Mouse (Mus musculus) CH12.LX (cell line): ENCODE results near the gene Cdk17.

ENCODE experiments used
- CTCF ChIP-seq, 2 experiments: IDR thresholded peaks in 1 of 2; conservative IDR thresholded peaks in 1 of 2; 2 replicates each; pipeline ENCODE4 v1.5.1; 2011 to 2012; ENCODE audit warnings: low read depth in 2 of 2, low read length in 2 of 2, improper control_type of control experiment in 1 of 2, inconsistent platforms in 1 of 2, mild to moderate bottlenecking in 1 of 2, moderate library complexity in 1 of 2
- E2F4 ChIP-seq: IDR thresholded peaks from 2 replicates; pipeline ENCODE4 v1.6.1; 2011; ENCODE audit warnings: low read depth, low read length, improper control_type of control experiment; ENCODE audit not compliant: insufficient replicate concordance
- ELF1 ChIP-seq: IDR thresholded peaks from 2 replicates; pipeline ENCODE4 v1.6.1; 2014; ENCODE audit warnings: low read depth, mild to moderate bottlenecking, inconsistent platforms, low read length, improper control_type of control experiment
- ETS1 ChIP-seq: conservative IDR thresholded peaks from 2 replicates; pipeline ENCODE4 v1.6.1; 2012; ENCODE audit warnings: low read depth, mild to moderate bottlenecking, inconsistent platforms, low read length, improper control_type of control experiment, moderate library complexity
- HCFC1 ChIP-seq: IDR thresholded peaks from 2 replicates; pipeline ENCODE4 v1.6.1; 2012; ENCODE audit warnings: low read depth, mild to moderate bottlenecking, inconsistent platforms, low read length, improper control_type of control experiment
- MYC ChIP-seq: IDR thresholded peaks from 2 replicates; pipeline ENCODE4 v1.6.1; 2011; ENCODE audit warnings: low read depth, mild to moderate bottlenecking, improper control_type of control experiment, low read length
- POLR2A ChIP-seq: IDR thresholded peaks from 2 replicates; pipeline ENCODE4 v1.6.1; 2011; ENCODE audit warnings: low read depth, mild to moderate bottlenecking, improper control_type of control experiment, low read length
- RAD21 ChIP-seq: IDR thresholded peaks from 2 replicates; pipeline ENCODE4 v1.6.1; 2011; ENCODE audit warnings: low read depth, mild to moderate bottlenecking, low read length, improper control_type of control experiment, moderate library complexity
- TBP ChIP-seq: conservative IDR thresholded peaks from 2 replicates; pipeline ENCODE4 v1.6.1; 2011; ENCODE audit warnings: low read depth, low read length, improper control_type of control experiment
- TCF12 ChIP-seq: IDR thresholded peaks from 2 replicates; pipeline ENCODE4 v1.6.1; 2014; ENCODE audit warnings: low read depth, mild to moderate bottlenecking, inconsistent platforms, low read length, improper control_type of control experiment
- UBTF ChIP-seq: IDR thresholded peaks from 2 replicates; pipeline ENCODE4 v1.6.1; 2012; ENCODE audit warnings: low read depth, mild to moderate bottlenecking, inconsistent platforms, low read length, improper control_type of control experiment, moderate library complexity
- ZC3H11A ChIP-seq: IDR thresholded peaks from 2 replicates; pipeline ENCODE4 v1.6.1; 2012; ENCODE audit warnings: low read depth, mild to moderate bottlenecking, inconsistent platforms, low read length, improper control_type of control experiment

DNA sequence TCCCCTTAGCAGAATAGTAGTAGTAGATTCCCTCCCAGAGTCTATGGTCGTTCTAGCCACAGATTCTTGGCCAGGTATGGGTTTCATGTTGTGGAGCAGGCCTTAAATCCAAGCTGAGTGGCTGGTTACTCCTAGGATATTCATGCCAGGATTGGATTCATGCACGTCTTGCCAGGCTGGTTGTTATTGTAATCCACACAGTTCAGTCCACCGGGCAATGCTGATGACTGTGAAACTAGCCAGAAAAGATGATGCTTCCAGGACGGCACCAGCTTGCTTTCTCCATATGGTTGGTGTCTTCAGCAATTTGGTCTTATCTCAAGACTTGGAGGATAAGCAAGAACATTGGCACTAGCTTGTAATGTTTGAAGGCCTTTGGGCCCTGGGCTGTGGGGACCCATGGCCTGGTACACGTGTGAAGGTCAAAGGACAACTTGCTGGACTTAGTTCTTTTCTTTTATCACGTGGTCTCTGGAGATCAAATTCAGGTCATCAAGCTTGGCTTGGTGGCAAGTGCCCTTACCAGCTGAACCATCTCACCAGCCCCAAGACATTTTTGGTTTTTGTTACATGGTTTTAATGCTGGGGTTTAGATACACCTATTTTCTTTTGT, 41.3 kb downstream of the Cdk17 start:
- no peak for TF ChIP-seq CTCF (conservative IDR thresholded peaks at IDR 0.05 in 1 of 2, IDR thresholded peaks at IDR 0.05 in 1 of 2; ENCODE audit: low read depth in 2 of 2, low read length in 2 of 2)
- no peak for TF ChIP-seq ETS1
- no peak for TF ChIP-seq POLR2A
- TF ChIP-seq RAD21: no peak
- TF ChIP-seq UBTF: no peak
- TF ChIP-seq TCF12: no peak
- TF ChIP-seq TBP: no peak
- no peak for TF ChIP-seq ZC3H11A
- TF ChIP-seq ELF1: no peak
- no peak for TF ChIP-seq MYC
- TF ChIP-seq E2F4: no peak
- no peak for TF ChIP-seq HCFC1
